Mouse (Mus musculus) liver, embryonic 14.5 days (tissue): ENCODE results near the gene Itga10.

Source experiments
- CTCF ChIP-seq: IDR thresholded peaks from 2 replicates; pipeline ENCODE4 v1.5.1; 2016; ENCODE audit warnings: antibody characterized with exemption, low read depth, control low read depth
- EP300 ChIP-seq: IDR thresholded peaks from 2 replicates; pipeline ENCODE4 v1.6.1; 2016; ENCODE audit warnings: antibody characterized with exemption, low read depth

GRCm38 (mm10) chr3:96600639-96601250, 44.6 kb upstream of the Itga10 start, which contains the start of gene Lix1l:
- TF ChIP-seq CTCF: no peak
- no peak for TF ChIP-seq EP300
